In the genomic region with DNA sequence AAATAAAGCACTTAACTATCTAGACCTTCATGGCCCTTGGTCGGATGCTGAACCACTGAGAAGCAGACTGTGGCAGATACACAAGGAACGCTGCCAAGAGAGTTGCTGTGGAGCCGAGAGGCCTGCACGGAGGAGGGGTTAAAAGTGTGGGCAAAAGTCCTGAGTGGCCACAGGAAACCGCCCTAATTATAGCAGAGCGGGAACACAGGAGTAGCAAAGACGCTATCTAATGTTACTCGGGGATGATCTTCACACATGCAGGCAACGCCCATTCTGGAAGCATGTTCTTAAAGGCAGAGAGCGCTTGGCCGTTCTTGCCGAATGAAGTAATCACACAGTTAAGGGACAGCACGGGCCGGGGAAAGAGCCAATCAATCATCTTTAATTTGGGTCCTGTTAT, we compare ENCODE assay signal across 1 mouse cellular context.
TF ChIP-seq lines count a peak whose summit lies in the region.

No protein-coding gene starts in this region.

TF ChIP-seq in MEL, 35 proteins besides CTCF, POLR2A, EP300 and RAD21 (continued from another document):
- TF ChIP-seq ZC3H11A (IDR thresholded peaks at IDR 0.05; ENCODE audit: low read depth, low read length): no peak
- no peak for TF ChIP-seq ELF1 (IDR thresholded peaks at IDR 0.05; ENCODE audit: low read depth, low read length)
- TF ChIP-seq GABPA (IDR thresholded peaks at IDR 0.05; ENCODE audit: low read depth, low read length): no peak
- no peak for TF ChIP-seq USF2 (IDR thresholded peaks at IDR 0.05; ENCODE audit: borderline replicate concordance in 1 of 2, insufficient read depth in 1 of 2, low read depth in 1 of 2, low read length in 2 of 2)
- TF ChIP-seq ETS1 (IDR thresholded peaks at IDR 0.05; ENCODE audit: low read depth, low read length): no peak
- TF ChIP-seq USF1 (IDR thresholded peaks at IDR 0.05; ENCODE audit: low read depth, low read length): no peak
- no peak for TF ChIP-seq BHLHE40 (IDR thresholded peaks at IDR 0.05; ENCODE audit: borderline replicate concordance, low read depth, low read length)
- peak; percentile 89; the same call in 1 of the 2 replicates for TF ChIP-seq E2F4 (IDR thresholded peaks at IDR 0.05; ENCODE audit: borderline replicate concordance, low read depth, low read length)
- no peak for TF ChIP-seq MYC (IDR thresholded peaks at IDR 0.05; ENCODE audit: low read depth, low read length)
